Mouse (Mus musculus) cerebellum, adult 9-11 months (tissue): ENCODE results near the gene Itch.
"Not testable (repeated sequence)": the region's sequence is repeated elsewhere in the genome, so short reads cannot be mapped to it uniquely, and the experiment has no call there.

Experiments
- DNase-seq: peaks from one replicate; pipeline ENCODE4 v3.0.0; 2022

The Itch gene

DNA sequence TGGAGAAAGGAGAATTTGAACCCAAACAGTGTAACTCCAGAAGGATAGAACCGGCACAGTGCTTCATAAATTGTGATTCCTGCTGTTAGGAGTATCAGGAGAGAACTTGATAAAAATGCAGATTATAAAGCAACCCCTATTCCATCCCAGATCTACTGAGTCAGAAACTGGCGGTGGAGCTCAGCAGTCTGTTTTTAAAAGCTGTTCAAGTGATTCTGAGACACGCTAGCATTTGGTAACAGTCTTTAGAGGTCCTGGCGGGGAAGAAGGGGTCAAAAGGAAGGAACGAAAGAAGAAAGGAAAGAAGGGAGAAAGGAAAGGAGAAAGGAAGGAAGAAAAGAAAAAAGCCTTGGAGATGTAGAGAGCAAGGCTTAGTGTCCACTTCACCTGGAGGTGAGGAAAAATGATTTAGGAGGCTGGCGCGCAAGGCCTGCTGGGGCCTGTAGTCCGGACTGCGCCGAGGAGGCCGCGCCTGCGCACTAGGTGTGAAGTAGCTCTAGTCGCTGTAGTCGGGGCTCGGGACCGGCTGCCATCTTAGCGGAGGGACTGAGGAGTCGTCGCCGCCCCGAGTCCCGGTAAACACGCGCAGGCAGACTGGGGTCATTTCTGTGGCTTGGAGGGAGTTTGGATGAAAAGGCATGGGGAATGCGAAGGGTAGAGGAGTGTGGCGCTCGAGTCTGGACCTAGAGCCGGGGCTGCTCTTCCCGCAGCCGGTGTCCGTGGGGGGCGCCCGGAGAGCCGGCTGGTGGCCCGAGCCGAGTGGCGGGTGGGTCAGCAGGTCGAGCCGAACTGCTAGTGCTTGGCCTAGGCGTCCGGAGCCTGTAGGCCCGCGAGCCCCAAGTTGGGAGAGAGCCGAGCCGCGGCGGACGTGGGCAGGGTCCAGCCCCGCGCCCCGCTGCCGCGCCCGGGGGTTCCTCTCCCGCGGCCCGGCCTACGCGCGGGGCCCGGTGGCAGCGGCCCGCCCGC is at the start of gene Itch:
Gene Itch, plus strand, starts transcription at position 499 of the 966 bp plus-strand sequence.
- DNase-seq: peak; percentile 95

DNA sequence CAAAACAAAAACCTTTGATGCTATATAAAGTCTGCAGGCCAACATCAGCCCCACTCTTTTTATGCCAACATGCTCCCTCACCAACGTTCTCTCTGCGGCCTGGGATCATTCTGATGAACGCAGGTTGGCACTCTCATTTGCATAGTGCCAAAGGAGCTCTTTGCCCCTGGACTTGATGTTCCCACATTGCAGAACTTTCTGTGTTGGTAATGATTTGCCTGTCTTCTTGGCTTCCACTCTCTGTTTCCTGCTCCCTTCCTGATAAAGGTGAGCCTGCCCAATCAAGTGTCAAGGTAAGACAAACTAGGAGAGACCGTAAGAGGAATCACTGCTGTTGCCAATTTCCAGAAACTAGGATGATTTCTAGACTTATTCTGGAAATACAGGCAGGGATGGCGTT is 48.8 kb upstream of the Itch start:
- no peak for DNase-seq

DNA sequence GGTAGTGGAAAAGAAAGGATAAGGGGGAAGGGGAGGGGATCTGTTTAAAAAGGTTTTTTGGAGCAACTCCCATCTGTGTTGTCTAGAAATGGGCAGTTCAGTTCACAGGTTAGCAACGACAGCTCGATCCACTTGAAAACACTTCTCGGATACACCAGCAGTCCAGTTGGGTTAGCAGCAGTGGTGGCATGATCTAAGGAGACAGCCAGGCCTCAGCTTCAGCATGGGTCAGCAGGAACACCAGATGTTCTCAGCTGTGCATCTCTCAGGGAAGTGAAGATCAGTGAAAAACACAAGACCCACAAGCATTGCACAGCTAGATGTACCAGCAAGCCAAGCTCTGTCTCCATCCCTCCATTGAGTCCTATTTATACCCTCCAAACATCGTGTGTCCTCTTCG is 47.0 kb upstream of the Itch start:
- no peak for DNase-seq

DNA sequence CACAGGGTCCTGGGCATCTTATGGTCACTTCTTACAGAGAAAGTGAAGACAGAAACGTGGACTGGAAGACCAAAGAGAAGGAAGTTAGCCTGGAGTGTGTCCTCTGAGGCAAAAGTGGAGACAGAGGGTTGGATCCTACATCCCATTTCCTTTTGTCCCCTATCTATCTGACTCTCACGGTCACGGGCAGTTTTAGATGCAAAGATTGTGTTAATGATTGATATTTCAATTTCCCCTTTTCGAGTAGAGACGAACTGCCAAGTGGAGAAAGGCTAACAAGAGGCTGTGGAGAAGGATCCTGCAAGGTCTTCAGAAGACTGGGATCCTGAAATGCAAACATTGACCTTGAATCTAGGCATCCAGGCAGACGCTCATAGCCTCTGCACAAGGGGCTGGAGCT is 45.0 kb upstream of the Itch start:
- DNase-seq: no peak

DNA sequence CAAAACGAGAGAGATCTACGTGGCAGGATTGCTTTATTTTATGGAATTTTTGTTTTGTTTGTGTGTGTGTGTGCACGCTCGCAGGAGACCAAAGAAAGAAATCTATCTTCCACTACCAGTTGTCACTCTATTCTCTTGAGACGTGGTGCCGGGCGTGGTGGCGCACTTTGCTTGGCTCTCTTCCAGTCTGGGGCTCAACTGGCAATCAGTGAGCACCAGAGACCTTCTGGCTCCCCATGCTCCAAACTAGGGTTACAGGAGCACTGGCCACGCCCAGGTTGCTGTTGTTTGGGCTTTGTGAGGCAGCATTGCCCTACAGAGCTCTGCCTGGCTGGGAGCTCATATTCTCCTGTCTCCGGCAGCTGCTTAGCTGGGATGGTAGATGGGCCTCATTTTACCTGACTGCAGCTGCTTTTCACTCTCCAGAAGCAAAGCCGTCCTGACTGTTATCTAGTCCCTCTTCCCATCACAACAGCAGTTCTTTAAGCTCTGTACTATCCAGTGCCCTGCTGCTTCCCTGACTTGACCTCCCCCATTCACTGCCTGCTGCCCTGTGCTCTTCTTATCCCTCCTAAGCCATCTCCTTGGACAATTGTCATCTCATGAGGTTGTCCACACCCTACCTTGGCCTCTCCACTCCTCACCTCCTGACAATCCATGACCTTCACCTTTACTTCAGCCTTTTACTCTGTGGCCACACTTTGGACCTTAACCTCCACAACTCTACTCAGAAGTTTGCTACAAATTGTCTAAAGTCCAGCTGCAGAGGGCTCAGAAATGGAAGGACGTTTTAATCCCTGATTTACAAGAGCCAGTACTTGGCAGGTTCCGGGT is 42.2 kb upstream of the Itch start:
- no peak for DNase-seq

DNA sequence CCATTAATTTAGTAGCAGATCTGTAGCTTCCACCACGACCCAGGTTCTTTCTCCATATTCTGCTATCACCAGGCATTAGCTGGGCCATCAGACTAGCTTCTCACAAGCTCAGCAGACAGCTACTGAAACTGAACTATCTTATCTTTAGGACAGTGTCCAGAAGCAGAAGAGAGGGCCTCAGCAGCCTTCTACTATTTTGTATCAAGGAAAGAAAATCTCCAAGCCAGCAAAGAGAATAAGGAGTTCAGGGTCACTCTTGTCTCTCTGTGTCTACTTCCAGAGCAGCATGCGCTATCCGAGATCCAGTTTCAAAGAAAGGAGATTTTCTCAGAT is 41.6 kb upstream of the Itch start:
- DNase-seq: no peak

DNA sequence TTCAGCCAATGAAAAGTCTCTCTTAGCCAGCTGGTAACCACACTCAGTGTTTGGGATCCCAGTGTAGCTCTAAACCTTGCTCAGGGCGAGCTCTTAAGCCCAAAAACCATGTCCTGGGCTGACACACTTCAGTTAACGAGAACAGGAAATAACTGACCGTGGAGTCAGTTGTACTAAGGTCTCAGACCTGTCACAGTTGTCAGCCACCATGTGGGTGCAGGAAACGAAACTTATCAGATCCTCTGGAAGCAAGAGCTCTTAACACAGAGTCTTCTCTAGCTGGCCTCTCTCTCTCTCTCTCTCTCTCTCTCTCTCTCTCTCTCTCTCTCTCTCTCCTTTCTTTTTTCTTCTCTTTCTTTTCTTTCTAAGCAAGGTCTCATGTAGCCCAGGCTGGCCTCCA is 39.9 kb upstream of the Itch start:
- DNase-seq: no peak

DNA sequence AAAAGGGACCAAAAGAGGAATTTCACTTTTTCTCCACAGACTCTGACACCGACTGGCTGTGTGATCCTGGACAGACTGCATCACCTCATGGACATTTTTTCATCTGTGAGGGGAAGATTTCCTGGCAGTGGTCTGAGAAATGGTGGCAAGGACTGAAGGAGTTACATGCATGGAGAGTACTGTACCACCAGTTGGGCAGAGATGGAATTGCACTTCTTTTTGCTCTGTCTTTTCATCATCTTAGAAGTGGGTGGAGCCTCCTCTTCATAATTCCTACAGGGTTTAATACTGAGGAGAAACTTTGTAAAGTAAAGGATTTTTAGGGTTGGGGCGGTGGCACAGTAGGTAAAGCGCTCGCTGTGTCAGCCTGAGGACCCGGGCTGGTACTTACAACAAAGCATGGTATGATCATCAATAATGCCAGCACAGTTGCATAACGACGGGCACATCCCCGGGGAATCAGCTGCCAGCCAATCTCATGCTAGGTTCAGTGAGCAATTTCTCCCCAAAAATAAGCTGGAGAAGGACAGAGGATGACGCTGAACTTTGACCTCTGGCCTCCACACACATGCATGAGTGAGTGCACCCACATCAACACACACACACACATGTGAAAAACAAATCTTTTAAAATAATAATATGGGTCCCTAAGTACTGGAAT is 34.5 kb upstream of the Itch start:
- DNase-seq: no peak

DNA sequence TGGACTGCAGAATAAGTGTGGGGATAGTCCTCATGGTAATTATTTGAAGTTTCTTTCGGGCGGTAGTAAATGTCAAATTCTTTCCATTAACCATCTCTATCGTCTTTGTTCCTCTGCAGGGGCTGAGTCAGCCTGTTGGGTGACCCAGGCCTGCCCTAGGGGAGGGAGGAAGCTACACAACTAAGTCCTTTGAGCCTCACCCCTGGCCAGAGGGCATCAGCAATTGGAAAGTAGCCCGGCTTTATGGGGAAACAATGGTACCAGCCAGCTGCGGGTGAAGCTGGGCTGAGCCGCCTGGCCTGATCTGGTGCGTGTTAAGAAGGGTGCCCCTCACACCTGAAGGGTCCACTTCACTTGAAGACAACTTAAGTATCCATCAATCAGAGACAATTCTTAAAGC is 33.9 kb upstream of the Itch start:
- peak; percentile 36 for DNase-seq

DNA sequence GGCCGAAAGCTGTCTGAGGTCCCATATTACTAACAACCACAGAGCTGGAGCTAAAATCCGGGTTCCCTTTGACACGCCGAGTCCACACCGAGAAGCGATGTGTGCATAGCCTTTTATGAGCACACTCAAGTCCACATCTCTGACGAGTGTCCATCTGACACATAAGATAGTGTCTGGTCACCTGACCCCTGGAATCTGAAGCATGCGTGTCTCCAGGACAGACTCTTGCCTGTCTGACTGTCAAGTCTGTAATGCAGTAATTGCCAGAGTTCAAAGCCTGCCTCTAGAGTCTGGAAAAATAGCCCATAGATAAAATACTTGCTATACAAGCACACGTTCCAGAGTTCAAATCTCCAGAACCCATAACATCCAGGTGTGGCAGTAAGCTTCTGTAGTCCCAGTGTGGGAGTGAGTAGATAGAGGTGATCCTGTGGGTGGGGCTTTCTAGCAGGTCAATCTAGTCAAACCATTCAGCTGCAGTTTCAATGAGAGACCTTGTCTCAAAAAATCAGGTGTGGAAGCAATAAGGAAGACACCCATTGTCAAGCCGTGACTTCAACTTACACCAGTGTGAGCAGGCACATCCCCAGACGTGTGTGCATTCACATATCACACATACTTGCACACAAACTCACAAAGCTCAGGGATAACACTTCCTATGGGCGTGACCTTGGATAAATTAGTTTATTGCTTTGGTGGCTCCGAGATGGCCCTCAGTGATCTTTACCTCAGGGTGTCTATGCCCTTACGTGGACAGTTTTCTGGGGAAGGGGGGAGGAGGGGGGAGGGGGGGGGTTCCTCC is 33.1 kb upstream of the Itch start:
- DNase-seq: no peak

DNA sequence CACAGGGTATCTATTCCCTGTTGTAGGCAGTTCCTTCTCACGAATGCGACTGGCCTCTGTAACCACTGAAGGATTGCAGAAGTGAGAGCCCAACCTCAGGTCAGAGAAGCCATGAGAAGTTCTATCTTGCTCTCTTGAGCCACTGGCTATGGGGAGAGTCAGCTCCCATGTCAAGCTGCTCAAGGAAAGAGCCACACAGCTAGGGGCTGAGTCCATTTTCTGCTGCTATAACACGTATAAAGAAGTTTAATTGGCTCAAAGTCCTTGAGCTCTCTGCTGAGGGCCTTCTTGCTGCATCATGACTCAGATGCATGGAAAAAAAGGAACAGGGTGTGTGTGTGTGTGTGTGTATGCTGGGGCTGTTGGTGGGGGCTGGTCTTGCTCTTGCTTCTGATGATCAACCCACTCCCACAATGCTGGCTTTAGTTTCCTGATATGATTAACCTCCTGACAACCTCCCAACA is 32.5 kb upstream of the Itch start:
- no peak for DNase-seq

DNA sequence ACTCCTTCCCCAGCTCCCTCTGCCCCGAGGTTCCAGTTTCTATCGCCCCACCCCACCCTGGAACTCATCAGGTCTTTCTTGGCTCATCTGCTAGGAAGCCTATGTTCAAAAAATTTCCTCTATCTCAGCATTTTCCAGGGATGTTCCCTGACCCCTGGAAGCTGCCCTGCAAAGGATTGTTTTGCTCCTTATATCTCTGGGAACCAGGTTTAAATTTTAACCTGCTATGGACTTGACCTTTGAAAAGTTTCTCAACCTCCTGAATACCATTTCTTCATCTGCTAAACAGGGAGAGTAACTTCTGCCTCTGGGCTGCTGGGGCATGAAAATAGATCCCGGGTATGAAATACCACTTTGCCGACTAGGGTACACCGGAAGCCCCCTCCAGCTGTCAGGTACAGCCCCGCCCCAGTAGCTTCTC is 31.5 kb upstream of the Itch start:
- no peak for DNase-seq

DNA sequence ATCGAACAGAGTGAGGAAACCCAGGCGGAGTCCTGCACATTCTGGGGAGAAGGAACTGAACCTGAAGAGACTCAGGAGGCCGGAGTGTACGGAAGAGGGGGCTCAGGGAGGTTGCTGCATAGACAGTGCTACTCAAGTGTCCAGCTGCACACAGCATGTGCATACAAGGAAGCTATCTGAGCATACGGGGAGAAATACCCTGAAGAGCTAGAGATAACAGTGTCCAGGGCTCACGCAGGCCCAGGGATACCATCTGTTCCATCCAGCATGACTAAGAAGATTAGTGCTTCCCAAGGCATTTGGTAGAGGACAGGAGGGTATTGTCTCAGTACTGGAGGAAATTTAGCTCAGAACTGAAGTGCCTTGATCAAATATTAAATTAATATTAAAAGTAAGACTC is 29.7 kb upstream of the Itch start:
- peak; percentile 38 for DNase-seq

DNA sequence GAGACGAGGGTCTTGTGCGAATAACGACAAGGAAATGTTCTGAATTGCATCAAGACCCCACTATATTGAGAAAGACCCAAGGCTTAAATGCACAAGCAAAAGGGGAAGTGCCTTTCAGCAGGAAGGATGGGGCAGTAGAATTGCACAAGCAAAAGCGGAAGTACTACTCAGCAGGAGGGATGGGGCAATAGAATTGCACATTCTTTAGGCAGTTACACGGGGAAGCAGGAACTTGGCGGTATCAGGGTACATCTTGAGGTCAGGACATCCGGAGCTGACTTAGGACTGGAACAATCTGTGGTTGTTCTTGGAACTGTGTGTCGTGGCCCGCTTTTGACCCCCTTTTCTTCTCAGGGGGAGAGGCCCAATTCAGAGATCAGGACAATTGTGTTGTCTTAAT is 26.0 kb upstream of the Itch start:
- DNase-seq: not testable (repeated sequence)

DNA sequence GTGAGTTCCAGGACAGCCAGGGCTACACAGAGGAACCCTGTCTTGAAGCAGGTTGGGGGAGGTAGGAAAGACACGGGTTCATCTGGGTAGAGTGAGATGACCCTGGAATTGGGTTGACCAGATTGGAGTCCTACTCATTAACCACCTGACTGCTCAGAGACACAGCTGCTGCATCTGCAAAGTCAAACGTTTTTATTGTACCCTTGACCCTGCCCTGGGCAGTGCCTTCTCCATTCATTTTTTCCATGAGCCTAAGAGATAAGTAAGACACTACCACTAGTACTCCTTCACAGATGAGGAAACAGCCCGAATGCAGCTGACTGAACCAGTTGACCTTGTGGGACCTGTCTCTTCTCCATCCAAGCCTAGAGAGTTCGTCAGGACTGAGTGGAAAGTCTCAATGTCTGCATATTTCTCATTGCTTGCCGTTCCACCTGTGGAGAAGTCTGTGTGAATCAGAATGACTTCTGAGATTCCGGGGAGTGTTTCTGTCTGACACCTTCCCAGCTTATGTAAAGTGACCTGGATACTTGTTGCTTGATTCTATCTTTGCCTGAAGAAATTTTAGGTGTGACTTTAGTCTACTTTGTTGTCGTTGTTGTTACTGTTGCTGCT is 18.0 kb upstream of the Itch start:
- DNase-seq: no peak

DNA sequence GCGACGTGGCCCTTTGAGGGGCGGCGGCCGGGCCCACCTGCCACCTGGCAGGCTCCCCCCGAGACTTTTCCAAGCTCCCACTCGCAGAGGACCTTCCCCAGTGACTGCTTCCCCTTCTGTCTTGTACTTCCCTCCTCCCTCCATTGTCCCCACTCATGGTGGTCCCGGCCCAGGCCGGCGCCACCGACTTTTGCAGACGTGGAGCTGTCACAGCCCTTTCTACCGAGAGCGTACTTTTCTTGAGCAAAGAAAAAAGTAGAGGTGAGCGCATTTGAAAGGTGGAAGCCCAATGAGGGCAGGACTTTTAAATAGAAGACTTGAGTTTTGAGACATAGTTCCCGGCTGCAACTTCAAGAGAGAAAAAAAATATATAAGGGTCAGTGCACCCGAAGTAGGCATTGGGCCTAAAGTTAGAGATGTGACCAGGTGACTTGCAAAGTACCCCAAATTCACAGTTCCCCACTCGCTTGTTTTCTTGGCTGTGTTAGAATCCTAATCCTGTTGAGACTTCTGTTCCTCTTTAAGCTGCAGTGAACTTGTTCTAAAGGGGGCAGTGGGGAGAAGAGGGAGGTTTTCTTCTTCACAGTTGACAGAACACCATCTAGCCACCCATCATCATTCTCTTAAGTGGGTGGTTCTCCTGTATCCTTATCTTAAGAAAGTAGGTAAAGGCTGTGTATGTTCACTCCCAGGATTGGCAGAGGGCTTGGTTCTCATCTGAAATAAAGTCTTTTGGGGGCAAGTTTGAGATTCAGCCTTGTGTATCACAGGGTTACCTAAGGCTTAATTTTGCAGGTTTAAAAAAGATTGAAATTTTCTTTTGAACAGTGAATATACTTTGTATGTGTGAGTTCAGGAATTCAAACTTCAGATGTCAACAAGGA is 910 bp downstream of the Itch start:
- peak; percentile 43 for DNase-seq

DNA sequence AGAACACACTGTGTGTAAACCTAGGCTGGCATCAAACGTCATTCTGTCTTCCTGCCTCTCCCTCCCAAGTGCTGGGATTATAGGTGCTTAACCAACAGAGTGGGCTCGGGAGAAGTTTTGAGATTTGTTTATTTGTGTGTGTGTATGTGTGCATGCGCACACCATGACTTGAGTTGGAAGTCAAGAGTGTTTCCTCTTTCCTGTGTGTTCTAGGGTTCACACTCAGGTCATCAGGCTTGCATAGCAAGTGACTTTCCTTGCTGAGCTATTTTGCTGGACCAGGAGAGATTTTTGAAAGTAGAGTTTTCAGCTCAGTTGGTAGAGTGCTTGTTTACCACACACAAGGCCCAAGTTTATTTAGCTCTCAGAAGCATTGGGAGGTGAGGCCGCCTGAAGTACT is 1.8 kb downstream of the Itch start:
- no peak for DNase-seq

DNA sequence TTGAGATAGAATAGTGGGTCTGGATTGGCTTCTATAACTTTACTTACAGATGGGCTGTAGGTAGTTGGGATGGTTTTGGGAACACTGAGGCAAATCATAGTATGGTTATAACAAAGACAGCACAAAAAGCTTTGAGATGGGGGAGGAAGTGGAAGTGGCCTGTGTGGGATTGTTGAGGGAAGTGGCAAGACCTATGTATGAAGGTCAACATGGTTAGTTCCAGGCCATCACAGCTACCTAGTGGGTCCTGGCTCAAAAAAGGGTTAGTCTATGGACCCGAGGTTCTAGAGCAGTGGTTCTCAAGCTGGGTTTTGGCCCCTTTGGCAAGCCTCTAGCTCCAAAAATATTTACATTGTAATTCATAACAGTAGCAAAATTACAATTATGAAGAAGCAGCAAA is 2.2 kb downstream of the Itch start:
- no peak for DNase-seq

DNA sequence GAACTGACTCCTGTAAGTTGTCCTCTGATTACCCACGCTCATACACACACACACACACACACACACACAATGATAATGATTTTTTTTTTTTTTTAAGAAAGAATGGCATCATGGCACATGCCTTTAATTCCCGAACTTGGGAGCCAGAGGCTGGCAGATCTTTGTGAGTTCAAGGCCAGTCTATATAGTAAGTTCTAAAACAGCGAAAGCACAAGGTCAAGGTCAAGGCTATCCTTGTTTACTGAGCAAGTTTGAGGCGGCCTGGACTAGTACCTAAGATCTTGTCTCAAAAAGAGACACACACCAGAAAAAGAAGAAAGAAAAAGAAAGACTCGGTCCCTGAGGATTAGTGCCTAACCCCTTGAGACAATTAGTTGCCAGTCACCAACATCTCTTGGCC is 7.7 kb downstream of the Itch start:
- no peak for DNase-seq

DNA sequence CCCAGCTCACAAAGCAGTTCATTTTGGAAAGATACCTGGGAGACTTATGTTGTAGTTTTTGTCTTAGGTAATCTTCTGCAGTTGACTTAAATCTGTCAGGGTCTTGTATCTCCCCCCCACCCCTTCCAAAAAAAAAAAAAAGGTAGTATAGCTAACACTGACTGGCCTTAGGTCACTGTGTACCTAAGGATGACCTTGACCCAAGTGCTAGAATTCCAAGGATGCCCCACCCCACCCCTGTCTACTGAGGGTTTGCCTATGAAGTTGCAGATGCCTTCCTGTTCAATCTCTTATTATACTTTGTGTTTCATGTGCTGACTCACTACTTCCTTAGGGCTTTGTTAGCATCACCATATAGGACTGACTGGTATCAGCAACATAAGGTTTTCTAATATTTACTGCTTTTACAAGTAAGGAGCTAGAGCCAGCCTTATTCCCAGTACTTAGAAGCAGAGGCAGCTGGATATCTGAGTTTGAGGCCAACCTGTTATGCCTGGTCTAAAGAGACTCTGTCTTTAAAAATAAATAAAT is 8.8 kb downstream of the Itch start:
- DNase-seq: no peak

DNA sequence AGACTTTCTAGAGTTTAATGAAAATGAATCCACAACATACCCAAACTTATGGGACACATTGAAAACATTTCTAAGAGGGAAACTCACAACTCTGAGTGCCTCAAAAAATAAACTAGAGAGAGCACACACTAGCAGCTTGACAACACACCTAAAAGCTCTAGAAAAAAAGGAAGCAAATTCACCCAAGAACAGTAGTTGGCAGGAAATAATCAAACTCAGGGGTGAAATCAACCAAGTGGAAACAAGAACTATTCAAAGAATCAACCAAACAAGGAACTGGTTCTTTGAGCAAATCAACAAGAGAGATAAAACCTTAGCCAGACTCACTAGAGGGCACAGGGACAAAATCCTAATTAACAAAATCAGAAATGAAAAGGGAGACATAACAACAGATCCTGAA is 16.0 kb downstream of the Itch start:
- not testable (repeated sequence) for DNase-seq
